Mouse (Mus musculus): ENCODE data around the gene Tmem129. TPM values are rescaled to one million over a fixed set of nuclear protein-coding genes. Genes with fewer than 3 reads are reported as not detected.
A peak's percentile ranks its signal among the peaks of the same experiment; 100 is the strongest.

Tmem129 gene
- total RNA-seq, 2 experiments from 2014 or later = 8.0 to 8.2 TPM

DNA sequence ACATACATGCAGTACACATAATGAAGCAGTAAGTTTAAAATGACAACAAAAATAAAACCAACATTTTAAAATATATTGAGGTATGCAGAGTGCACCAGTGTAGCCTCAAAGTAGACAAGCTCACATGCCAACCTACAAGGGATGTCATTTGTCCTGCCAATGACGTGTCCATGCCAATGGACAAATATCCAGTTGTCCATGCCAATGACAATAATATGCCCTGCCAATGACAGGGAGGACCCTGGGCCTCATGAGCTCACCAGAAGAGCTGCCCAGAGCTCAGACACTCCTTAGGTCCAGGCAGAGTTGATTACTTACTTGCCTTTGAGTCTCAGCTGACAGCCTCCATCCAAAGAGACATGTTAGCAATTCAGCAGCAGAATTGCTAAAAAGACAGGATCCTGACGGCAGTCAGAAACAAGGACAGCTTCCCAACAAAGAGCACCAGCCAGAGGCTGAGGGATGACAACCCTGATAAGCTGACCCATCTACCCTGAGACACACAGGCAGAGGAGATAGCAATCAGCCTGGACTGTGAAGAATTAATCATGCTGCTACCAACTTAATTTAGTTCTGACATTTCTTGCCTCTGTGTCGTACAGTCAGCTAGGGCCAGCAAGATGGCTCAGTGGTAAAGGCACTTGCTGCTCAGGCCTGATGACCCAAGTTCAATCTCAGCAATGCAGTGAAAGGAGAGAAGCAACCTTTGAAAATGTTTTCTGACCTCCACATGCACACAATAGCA, 20.4 kb downstream of the Tmem129 start:
- no peak for DNase-seq

DNA sequence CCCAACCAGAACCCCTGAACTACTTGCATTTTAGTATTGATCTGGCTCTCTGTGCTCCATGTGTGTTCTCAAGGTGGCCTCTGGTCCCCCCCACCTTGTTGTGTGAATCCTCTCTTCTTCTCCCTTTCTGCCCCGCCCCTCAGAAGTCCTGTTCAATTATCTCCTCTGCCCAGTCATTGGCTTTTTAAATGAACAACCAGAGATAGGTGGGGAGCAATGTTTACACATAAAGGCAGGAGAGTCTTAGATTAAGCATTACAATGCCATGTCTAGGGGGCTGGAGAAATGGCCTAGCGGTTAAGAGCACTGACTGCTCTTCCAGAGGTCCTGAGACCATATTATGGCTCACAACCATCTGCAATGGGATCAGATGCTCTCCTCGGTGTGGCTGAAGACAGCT, 22.9 kb downstream of the Tmem129 start:
- DNase-seq = no peak

DNA sequence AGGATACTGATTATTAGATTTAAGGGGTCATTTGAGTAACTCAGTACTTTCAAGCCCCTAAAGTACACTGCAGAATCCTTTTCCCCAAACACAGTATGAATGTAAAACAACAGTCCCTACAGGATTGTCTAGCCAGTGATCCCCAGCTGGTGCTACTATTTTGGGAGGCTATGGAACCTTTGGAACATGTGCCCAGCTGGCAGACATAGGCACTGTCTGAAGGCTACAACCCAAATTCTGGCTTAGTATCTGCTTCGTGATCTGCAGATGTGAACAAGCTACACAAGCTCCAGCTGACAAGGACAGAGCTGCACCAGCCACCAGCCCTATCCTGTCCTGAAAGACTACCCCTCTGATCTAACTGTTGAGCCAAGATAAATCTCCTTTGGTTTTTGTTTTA, 25.7 kb downstream of the Tmem129 start:
- no peak for DNase-seq

DNA sequence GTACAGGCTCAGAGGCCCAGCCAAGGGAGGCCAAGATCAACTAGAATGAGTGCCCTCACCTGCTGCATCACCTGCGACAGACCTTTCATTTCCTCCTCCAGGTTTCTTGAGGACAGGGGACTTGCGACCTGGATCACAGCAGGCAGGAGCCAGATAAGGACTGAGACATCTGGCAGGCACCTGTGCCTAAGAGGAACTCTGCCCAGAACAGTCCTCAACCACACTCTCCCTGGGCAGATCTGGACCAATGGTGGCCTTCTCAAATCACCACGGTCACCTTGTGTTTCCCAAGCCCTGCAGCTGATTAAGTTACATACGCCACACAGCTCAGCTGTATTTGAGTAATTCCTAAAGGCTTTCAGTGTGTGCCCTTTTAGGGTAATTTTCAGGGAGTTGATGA, 27.6 kb downstream of the Tmem129 start:
- DNase-seq = peak; percentile 81

DNA sequence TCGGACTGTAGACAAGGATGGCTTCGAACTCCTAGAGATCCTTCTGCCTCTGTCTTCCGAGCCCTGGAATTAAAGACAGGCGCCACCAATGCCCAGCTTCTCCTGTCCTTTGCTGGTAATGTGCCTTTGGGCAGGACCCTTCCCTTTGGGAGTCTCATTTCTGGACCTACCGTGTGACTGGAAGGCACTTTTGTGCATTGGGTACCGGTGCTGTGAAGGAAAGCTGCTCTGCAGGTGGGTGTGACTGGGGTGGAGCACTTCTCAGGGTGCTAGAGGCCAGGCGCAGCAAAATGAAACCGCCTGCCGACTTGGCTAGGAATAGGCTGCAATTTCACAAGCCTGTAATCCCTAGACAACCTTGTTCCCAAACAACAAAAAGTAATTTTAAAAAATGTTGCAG, 28.2 kb downstream of the Tmem129 start:
- DNase-seq = peak; percentile 50

DNA sequence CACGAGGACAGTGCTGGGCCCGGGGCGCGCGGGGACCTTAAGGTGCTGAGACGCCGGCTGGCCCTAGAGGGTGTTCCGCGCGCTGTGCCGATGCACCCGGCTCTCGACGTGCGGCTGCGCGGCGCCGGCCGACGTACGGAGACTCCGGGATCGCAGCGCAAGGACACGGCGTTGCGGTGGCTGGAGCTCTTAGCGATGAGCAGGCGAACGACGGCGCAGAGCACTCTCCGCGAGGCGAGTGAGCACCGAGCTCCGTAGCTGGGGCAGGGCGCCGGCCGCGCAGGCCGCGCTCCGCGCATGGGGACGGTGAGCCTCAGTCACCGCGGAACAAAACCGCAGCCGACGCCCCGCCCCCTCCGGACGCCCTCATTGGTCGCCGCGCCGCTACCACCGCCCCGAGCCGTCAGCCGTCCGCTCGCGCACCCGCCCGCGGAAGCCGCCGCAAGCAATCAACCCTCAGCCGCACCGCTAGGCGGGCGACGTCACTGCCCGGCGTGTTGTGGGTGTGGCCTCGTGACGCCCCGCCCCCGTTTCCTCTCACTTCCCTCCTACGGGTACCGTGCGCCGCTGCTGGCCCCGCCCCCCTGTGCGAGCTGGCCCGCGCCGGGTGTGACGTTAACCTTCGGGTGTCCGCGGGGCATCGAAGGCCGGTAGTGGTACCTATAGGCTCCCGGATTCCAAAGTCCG, 28.8 kb downstream of the Tmem129 start, which contains the start of the genes Fam53a and Gm9903:
Gene Fam53a, minus strand, starts transcription at position 335 of the 687 bp plus-strand sequence.
Gene Gm9903, plus strand, starts transcription at position 625 of the 687 bp plus-strand sequence.
- DNase-seq = peak; percentile 100

DNA sequence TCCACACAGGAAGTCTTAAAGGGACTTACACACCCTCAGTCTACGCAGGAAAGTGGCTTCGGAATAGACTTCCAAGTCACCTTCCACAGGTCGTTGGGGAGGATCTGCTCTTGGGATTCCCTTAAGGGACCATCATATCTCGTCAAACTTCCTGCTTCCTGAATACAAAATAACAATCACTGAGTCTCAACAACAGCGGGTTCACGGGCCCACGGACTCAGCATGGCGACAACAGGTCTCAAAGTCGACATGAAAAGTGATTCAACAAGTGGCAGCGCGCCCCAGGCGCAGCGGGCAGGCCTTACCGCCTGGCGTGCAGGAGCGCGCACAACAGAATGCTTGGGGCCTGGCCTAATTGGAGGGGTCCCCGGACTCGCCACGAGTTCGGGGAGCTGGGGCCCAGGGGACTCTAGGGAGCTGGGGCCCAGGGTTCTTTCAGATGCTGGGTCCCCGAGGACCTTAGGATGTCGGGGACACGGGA, 29.4 kb downstream of the Tmem129 start:
- DNase-seq = peak; percentile 53

DNA sequence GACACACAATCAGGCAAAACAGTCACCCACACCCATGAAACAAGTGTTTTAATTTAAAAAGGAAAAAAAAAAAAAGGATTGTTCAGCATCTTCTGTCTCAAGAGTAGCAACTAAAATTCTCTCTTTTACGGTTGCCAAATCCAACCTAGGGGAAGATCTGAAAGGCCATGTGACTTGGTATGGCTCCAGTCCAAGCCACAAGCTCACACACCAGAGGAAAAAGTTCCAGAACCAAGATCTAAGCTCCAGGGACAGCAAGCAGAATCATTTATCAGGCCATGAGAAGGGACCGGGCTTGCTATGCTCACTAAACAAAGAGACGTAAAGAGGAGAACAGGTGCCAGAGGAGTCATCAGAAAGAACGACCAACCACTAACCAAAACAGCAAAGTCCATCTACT, 30.2 kb downstream of the Tmem129 start:
- no peak for DNase-seq

DNA sequence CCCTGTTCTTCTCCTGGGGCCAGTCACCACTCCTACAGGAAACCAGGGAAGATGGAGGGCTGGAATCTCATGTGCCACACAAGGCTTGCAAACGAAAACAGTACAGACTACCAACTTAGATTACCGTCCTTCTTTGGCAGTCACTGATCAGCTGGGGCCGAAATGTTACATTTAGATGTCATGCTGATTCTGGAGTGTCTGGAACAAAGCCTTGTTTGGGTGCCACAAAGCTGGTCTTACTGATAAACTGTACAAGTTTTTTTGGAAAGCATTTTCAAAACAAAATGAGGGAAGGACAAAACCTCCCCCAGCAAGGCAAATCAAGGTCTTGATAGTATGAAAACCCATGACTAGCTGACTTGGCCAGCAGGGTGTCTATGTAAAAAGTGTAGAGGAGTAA, 34.5 kb downstream of the Tmem129 start:
- no peak for DNase-seq

DNA sequence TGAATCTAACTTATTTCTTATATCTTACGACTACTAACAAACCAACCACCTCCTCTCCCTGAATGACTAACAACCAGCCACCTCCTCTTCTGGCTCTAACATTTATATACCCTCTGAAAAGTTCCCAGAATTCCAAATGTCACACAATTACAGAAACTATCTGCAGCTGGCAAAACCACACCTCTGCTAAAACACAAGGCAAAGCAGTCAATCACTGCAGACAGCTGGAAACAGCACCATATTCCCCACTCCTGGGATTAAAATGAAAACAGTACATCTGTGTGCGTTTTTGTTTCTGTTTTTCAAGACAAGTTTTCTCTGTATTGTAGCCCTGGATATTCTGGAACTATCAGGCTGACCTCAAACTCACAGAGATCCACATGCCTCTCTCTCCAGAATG, 35.5 kb downstream of the Tmem129 start:
- DNase-seq = no peak

DNA sequence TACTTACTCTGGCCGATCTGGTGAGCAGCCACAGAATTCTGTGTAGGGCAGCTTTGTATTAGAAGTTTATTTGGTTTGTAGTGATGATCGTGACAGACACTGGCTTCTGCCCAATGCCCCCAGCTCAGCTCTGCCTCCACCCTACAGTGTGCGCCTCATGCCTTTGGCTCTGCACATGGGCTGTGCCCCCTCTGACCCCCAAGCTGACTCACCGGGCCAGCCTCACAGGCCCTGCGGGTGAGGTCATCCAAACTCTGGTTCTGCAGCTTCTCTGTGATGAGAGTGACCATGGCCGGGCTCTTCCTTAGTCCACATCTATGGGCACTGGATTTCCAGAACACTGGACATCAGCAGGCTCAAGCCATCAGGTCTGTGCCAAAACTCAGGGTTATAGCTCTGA, 43.8 kb downstream of the Tmem129 start:
- no peak for DNase-seq

DNA sequence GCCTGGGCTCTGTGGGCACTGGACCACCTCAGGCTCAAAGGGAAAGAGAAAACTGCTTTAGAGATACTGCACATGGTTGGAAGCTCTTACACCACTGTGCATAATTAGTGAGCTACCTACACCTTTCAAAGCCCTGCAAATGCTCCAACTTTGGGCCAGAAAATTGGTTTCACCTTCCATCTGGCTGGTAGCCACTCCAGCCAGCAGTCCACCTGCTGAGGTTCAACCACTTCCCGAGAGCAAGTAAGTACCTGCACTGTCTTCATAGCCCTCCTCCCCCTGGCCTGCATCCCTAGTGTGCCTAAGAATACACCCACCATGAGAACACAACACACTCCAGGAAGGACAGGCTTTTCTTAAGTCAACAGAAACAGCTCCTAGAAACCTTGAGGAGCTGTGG, 46.4 kb downstream of the Tmem129 start:
- DNase-seq = no peak

DNA sequence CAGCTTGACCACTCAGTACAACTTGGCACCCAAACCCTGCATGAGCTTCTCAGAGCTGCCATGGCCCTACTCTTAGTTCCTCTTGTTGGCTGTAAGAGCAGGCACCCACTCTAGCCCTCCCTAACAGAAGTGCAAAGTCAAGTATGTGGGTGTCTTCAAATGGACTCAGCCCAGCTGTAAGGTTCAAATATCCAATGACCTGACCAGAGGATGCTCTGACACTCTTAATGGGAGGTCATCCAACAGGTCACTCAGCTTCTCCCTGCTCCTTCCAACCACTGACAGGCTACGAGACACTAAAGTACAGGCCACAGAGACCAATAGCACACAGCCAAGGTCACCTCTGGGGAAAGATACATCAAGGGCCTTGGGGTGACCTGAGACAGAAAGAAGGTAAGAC, 49.0 kb downstream of the Tmem129 start:
- no peak for DNase-seq

DNA sequence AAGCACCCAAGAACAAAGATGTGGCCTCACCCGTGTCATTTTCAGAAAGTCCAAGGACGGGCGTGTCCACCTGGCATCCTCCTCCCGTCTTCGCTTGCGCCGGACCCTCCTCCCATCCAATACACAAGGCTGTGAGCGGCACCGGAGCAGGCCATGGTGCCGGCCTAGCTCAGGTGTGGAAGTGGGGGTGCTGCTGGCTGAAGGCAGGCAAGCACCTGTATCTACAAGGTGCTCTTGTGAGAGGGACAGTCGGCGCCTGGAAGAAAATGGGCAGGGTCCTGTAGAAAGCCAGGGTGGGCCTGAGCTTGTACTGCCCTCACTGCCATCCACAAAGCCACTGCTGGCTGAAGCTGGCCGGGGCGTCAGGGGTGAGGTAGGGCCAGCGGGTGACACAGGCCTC, 50.8 kb downstream of the Tmem129 start:
- no peak for DNase-seq

DNA sequence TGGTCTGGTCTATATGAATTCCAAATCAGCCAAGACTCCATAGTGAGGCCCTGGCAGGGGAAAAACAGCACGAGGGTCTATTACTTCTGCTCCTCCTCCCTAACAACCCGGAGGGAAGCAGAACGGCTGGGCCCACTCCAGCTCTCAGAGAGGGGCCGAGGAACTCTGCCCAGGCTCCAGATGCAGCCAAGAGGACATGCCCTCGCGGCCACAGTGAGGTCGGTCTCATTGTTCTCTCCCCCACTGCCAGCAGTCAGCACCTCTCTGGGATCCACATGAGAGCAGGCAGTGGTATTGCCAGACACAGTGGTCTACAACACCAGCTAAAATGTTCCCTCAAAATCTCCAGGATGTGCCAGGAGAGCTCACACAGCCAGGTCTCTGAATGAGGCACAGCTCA, 51.6 kb downstream of the Tmem129 start:
- no peak for DNase-seq

DNA sequence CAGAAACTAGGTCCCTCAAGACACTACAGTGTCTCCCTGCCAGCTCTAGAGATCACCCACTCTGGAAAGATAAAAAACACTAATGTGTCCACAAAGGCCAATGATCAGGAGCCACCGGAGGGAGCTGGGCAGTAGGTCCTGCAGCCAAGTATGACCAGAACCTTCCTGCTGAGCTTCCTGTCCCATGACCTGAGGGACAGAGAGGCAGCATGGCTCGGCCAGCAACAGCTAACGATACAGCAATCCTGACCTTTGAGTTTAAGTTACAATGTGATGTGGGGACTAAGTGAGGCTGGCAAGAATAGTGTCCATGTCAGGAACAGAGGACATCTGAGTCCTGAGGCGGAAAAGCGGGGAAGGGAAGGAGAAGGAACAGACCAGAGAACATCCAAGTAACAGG, 52.9 kb downstream of the Tmem129 start:
- DNase-seq = peak; percentile 60

Other genes starting within 250 kb of the Tmem129 start
- not detected for gene Nkx1-1, start 224.4 kb downstream of the Tmem129 start, total RNA-seq (2021)
- 10 to 100 TPM; 50.2 to 59.6 TPM for gene Fam53a, start 28.8 kb downstream of the Tmem129 start, total RNA-seq (2021)
- gene Gm9903, start 28.5 kb downstream of the Tmem129 start, total RNA-seq (2021) = under 1 TPM; 0.51 to 0.88 TPM
- gene Slbp, start 5.8 kb downstream of the Tmem129 start, total RNA-seq (2021) = 1 to 10 TPM; 7.3 to 8.2 TPM
- gene Tacc3, start 288 bp downstream of the Tmem129 start, total RNA-seq (2021) = 1 to 10 TPM; 1.7 to 2.5 TPM
- 1 to 10 TPM; 2.1 to 3.8 TPM for gene Fgfr3, start 63.3 kb upstream of the Tmem129 start, total RNA-seq (2021)
- 10 to 100 TPM; 81.0 to 83.2 TPM for gene Letm1, start 124.4 kb upstream of the Tmem129 start, total RNA-seq (2021)
- gene Nsd2, start 162.3 kb upstream of the Tmem129 start, total RNA-seq (2021) = 10 to 100 TPM; 10.1 TPM